Mouse (Mus musculus) liver, embryonic 15.5 days (tissue): ENCODE data around the gene Trmt13. TPM values are rescaled to one million over a fixed set of nuclear protein-coding genes. Genes with fewer than 3 reads are reported as not detected.
"Not testable (repeated sequence)": the region's sequence is repeated elsewhere in the genome, so short reads cannot be mapped to it uniquely, and the experiment has no call there.

ENCODE experiments used
- ATAC-seq: fragments of 200-750 bp; cut with Nextera tagmentation; 2 replicates; pipeline ENCODE4 v1.8.0; 2017; ENCODE audit warnings: moderate number of reproducible peaks, mild to moderate bottlenecking, moderate library complexity; ENCODE audit not compliant: insufficient read depth
- H3K27ac ChIP-seq: fragments of 300-500 bp; sonication (generic); replicated peaks from 2 replicates; pipeline ENCODE4 v1.5.1; 2015; ENCODE audit warnings: mild to moderate bottlenecking, inconsistent platforms
- H3K27me3 ChIP-seq: fragments of 300-500 bp; sonication (generic); 2 replicates; pipeline ENCODE4 v1.6.1; 2015; ENCODE audit warnings: mild to moderate bottlenecking, inconsistent platforms
- H3K36me3 ChIP-seq: fragments of 300-500 bp; sonication (generic); replicated peaks from 2 replicates; pipeline ENCODE4 v1.6.1; 2015; ENCODE audit warnings: moderate library complexity, mild to moderate bottlenecking, inconsistent platforms
- H3K4me1 ChIP-seq: fragments of 300-500 bp; sonication (generic); replicated peaks from 2 replicates; pipeline ENCODE4 v1.6.1; 2015; ENCODE audit warnings: inconsistent platforms
- H3K4me2 ChIP-seq: fragments of 300-500 bp; sonication (generic); 2 replicates; pipeline ENCODE4 v1.6.1; 2015; ENCODE audit warnings: moderate library complexity, mild to moderate bottlenecking, inconsistent platforms
- H3K4me3 ChIP-seq: fragments of 300-500 bp; sonication (generic); replicated peaks from 2 replicates; pipeline ENCODE4 v1.5.1; 2015; ENCODE audit warnings: mild to moderate bottlenecking, inconsistent platforms
- H3K9ac ChIP-seq: fragments of 300-500 bp; sonication (generic); 2 replicates; pipeline ENCODE4 v1.6.1; 2015; ENCODE audit warnings: moderate library complexity, mild to moderate bottlenecking, inconsistent platforms
- H3K9me3 ChIP-seq: fragments of 300-500 bp; sonication (generic); replicated peaks from 2 replicates; pipeline ENCODE4 v1.6.1; 2016; ENCODE audit warnings: inconsistent platforms
- WGBS: fragments of 180-500 bp; shearing (Covaris S2); methylation state at CpG from one replicate; pipeline ENCODE4 v1.1.7; 2015; ENCODE audit warnings: mixed read lengths; ENCODE audit not compliant: insufficient replicate concordance; 5-methylcytosine and 5-hydroxymethylcytosine counted together
- polyA plus RNA-seq: library from polyadenylated mRNA; unstranded; fragments of >200 nt; fragmentation: Nextera tagmentation; extraction: Ambion mirVana; gene quantifications from 2 replicates; pipeline ENCODE4 v1.2.1, GENCODE M21; 2015

Trmt13 gene
- polyA plus RNA-seq, 1 experiment from 2014 or later: 8.2 TPM

DNA sequence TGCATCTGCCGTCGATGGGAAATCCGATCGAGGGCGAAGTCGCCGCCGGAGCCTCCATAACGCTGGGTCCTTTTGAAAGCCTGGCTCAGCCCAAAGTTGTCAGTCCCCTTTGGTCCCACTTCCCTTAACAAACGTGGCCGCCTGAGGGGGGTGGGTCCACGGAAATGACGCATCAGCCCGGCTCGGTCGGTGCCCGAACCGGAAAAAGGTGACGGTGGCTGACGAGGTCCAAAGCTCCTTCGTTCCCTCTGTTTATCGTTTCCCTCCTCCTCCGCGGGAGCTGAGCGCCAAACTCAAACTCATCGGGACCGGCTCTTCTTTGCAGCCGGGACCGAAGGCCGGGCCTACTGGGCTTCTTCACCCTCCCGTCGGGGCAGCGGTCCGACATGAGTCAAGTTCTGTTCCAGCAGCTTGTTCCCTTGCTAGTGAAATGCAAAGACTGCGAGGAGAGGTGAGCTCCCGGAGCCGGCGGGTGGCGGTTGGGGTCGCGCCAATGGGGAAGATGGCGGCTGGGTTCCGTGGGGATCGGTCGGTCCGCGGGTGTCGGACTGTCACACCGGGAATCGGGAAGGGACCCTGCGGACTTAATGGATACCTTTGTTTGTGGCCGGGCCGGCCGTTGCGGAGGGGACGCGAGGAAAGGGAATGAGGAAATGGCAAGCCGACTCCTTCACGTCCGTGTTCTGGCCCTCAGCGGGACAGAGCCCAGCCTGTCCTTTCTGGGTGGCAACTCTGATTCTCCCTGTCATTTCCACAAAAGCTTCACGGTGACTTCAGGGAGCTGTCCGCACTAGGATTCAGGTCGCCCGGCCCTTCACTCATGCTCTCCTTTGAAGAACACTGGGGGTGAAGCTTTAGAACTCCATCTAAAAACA lies 19.4 kb downstream of the Trmt13 start, which contains the start of gene Sass6:
Gene Sass6, plus strand, starts transcription at position 255 of the 875 bp plus-strand sequence.
- peak within 1 kb of the TSS; percentile 78 for H3K4me3 ChIP-seq
- ATAC-seq: peak; percentile 94
- H3K27ac ChIP-seq: peak within 1 kb of the TSS; percentile 84
- H3K36me3 ChIP-seq: peaks cover 26% of the 10 kb centered on the region
- H3K9me3 ChIP-seq: no peaks in the 10 kb centered on the region
- peaks cover 30% of the 10 kb centered on the region for H3K4me1 ChIP-seq
- no peaks in the 10 kb centered on the region for H3K27me3 ChIP-seq
- under 1% methylated on average over 65 of the region's 65 CpGs for WGBS
- H3K4me2 ChIP-seq: peak within 1 kb of the TSS; percentile 80
- H3K9ac ChIP-seq: peak within 1 kb of the TSS; percentile 83

- H3K9me3 ChIP-seq: no peaks in the 10 kb centered on the region
- H3K4me3 ChIP-seq: peak overlapping the region; percentile 78
- WGBS: 2% methylated on average over 22 of the region's 22 CpGs
- H3K27me3 ChIP-seq: no peaks in the 10 kb centered on the region
- peak overlapping the region; percentile 84 for H3K27ac ChIP-seq
- H3K4me1 ChIP-seq: peaks cover 30% of the 10 kb centered on the region
- H3K9ac ChIP-seq: peak overlapping the region; percentile 83
- peaks cover 33% of the 10 kb centered on the region for H3K36me3 ChIP-seq
- H3K4me2 ChIP-seq: peak overlapping the region; percentile 80
- peak; percentile 50 for ATAC-seq
Observed at GRCm38 (mm10) chr3:116594076-116594727, 20.2 kb downstream of the Trmt13 start.

GRCm38 (mm10) chr3:116582201-116582600 lies 32.2 kb downstream of the Trmt13 start:
- Histone ChIP-seq H3K9ac (no peak overlapping the region), H3K27ac (no peak overlapping the region), H3K9me3 (no peaks in the 10 kb centered on the region), H3K36me3 (peaks cover 73% of the 10 kb centered on the region), H3K4me3 (no peak overlapping the region), H3K4me2 (no peak overlapping the region), H3K4me1 (no peaks in the 10 kb centered on the region), H3K27me3 (no peaks in the 10 kb centered on the region)
- no peak for ATAC-seq
- WGBS: 84% methylated on average over 9 of the region's 9 CpGs

DNA sequence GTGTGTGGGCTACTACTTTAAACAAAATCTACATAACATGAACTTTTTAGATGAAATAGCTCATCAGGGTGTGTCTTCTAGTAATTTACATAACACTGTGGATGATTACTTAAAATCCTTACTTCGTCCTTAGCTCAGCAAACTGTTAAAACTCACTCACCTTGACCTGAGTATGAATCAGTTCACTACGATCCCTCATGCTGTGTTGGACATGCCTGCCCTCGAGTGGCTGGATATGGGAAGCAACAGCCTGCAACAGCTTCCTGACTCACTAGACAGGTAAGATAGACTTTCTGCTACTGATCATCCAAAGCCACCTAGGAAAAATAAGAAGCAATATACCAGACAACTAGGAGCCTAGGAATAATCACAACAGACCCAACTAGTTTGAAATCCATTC lies 37.1 kb downstream of the Trmt13 start:
- no peak overlapping the region for H3K4me2 ChIP-seq
- no peaks in the 10 kb centered on the region for H3K9me3 ChIP-seq
- ATAC-seq: no peak
- H3K36me3 ChIP-seq: peaks cover 32% of the 10 kb centered on the region
- 46% methylated on average over 3 of the region's 3 CpGs for WGBS
- no peaks in the 10 kb centered on the region for H3K4me1 ChIP-seq
- H3K27me3 ChIP-seq: no peaks in the 10 kb centered on the region
- no peak overlapping the region for H3K9ac ChIP-seq
- H3K4me3 ChIP-seq: no peak overlapping the region
- no peak overlapping the region for H3K27ac ChIP-seq

DNA sequence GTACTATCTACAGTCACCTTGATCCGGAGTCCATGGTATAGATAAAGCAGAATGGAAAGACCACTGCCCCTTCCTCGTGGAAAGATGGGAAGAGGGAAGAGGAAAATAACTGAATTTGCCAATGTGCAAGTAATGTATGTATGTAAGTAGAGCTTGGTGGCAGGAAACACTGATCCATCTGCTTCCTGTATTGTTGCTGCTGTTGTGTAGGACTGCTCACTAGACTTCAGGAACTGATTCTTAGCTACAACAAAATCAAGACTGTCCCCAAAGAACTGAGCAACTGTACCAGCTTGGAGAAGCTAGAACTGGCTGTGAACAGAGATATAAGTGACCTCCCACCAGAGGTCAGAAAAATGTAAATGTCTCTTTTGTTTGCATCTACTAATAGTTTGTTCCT lies 43.8 kb downstream of the Trmt13 start:
- Histone ChIP-seq H3K4me3 (no peak overlapping the region), H3K9ac (no peak overlapping the region), H3K27ac (no peak overlapping the region), H3K4me1 (no peaks in the 10 kb centered on the region), H3K4me2 (no peak overlapping the region), H3K27me3 (no peaks in the 10 kb centered on the region), H3K36me3 (peaks cover 17% of the 10 kb centered on the region), H3K9me3 (peaks cover 6% of the 10 kb centered on the region)
- 30% methylated on average over 2 of the region's 2 CpGs for WGBS
- no peak for ATAC-seq

DNA sequence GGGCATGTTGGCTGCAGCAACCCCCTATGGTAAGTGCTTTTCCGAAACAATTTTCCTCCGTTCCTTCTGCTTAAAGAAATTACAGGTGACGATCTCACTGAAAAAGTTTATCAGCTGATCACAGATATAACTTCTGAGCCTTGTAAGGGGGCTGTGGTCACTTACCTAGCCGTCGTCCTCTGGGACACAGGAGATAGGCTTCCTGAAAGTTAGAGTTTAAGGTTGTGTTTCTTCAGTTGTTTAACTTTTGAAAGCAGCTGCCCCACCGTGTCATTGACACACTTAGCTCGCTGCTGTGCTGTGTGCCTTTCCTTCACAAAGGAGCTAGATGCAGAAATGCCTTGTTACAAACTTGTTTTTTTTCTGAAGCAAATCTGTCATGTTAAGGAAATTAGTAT lies 51.3 kb downstream of the Trmt13 start:
- peak overlapping the region; percentile 72 for H3K4me2 ChIP-seq
- peak overlapping the region; percentile 62 for H3K9ac ChIP-seq
- H3K27me3 ChIP-seq: no peaks in the 10 kb centered on the region
- H3K9me3 ChIP-seq: peaks cover 6% of the 10 kb centered on the region
- H3K36me3 ChIP-seq: peaks cover 13% of the 10 kb centered on the region
- H3K4me3 ChIP-seq: peak overlapping the region; percentile 64
- peaks cover 33% of the 10 kb centered on the region for H3K4me1 ChIP-seq
- 18% methylated on average over 7 of the region's 7 CpGs for WGBS
- H3K27ac ChIP-seq: peak overlapping the region; percentile 94
- ATAC-seq: peak; percentile 68

DNA sequence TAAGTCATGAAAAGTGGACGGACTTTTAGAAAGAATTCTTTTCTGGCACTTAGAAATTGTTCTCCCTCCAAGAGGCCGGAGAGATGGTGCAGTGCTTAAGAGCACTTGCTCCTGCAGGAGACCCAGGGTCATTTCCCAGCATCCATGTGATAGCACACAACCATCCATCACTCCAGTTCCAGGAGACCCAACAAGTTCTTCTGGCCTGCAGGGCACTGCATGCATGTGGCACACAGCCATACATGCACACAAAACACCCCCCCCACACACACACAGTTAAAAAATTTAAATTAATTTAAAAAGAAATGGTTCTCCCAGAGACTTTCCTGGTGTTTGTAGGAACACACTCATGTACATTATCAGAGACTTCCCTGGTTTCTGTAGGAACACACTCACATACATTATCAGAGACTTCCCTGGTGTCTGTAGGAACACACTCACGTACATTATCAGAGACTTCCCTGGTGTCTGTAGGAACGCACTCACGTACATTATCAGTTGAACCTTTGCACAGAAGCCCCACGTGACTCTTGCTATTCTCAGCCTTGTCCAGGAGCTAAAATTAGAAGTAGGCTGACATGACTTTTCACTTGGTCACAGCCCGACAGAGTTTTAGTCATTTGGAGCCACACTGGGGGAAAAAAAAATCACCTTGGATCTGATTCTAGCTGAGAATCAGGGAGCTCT lies 51.8 kb downstream of the Trmt13 start, which contains the start of gene Lrrc39:
Gene Lrrc39, plus strand, starts transcription at position 566 of the 687 bp plus-strand sequence.
- H3K4me2 ChIP-seq: peak within 1 kb of the TSS; percentile 72
- peak within 1 kb of the TSS; percentile 94 for H3K27ac ChIP-seq
- peak within 1 kb of the TSS; percentile 62 for H3K9ac ChIP-seq
- peaks cover 13% of the 10 kb centered on the region for H3K36me3 ChIP-seq
- H3K4me1 ChIP-seq: peaks cover 33% of the 10 kb centered on the region
- H3K27me3 ChIP-seq: no peaks in the 10 kb centered on the region
- peak within 1 kb of the TSS; percentile 64 for H3K4me3 ChIP-seq
- peak; percentile 99 for ATAC-seq
- WGBS: 24% methylated on average over 7 of the region's 7 CpGs
- H3K9me3 ChIP-seq: peaks cover 6% of the 10 kb centered on the region

DNA sequence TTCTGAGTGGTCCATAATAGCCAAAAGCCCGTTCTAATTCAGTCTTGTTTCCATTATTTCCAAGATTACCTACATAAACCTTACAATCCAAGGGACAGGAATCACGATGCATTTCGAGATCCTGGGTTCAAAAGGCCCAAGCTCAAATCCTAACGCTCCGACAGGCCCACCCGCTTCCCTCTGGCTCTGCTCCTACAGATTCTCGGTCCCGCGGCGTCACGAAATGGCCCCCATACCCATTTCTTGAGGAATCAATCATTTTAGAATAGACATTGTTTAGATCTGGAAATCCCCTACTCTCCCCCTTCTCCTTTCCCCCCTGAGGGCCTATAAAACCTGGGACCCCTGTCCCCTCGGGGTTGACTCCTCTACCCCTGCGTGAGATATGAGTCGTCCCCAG lies 53.1 kb downstream of the Trmt13 start:
- not testable (repeated sequence) for H3K9me3 ChIP-seq, H3K27ac ChIP-seq, H3K27me3 ChIP-seq, H3K4me2 ChIP-seq, ATAC-seq, H3K4me3 ChIP-seq, H3K36me3 ChIP-seq, H3K9ac ChIP-seq
- H3K4me1 ChIP-seq: peaks cover 33% of the 10 kb centered on the region
- 94% methylated on average over 14 of the region's 14 CpGs for WGBS

GRCm38 (mm10) chr3:116551362-116551761 lies 63.0 kb downstream of the Trmt13 start:
- ATAC-seq: no peak
- Histone ChIP-seq H3K4me2 (no peak overlapping the region), H3K9ac (no peak overlapping the region), H3K9me3 (no peaks in the 10 kb centered on the region), H3K4me1 (no peaks in the 10 kb centered on the region), H3K27ac (no peak overlapping the region), H3K36me3 (peaks cover 15% of the 10 kb centered on the region), H3K27me3 (no peaks in the 10 kb centered on the region), H3K4me3 (no peak overlapping the region)
- 81% methylated on average over 5 of the region's 5 CpGs for WGBS

- Histone ChIP-seq H3K27me3 (no peaks in the 10 kb centered on the region), H3K9ac (no peak overlapping the region), H3K36me3 (peaks cover 27% of the 10 kb centered on the region), H3K4me2 (no peak overlapping the region), H3K9me3 (no peaks in the 10 kb centered on the region), H3K4me3 (no peak overlapping the region), H3K27ac (no peak overlapping the region), H3K4me1 (0 out of 2 replicates have a peak, but pooled peaks cover 4% of the 10 kb centered on the region)
- WGBS: 81% methylated on average over 5 of the region's 5 CpGs
- no peak for ATAC-seq
Observed at GRCm38 (mm10) chr3:116547430-116547829, 67.0 kb downstream of the Trmt13 start.

DNA sequence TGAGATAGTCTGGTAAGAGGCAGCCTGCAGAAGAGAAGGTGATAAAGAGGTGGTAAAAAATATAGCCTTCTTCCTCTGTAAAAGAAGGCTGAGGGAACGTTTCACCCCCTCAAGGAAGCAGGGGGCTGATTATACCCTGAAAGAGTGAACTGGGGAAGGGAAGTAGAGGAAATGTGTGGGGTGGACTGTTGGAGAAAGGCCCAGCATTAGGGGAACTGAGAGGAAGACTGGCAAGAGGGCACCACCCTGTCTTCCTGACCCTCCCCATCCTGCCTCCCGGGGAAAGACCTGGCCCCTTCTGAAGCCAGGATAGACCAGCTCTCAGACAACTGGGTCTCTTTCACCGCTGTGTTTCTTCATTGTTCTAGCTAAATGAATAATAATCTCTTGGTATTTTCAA lies 71.9 kb downstream of the Trmt13 start:
- Histone ChIP-seq H3K4me3 (no peak overlapping the region), H3K9me3 (no peaks in the 10 kb centered on the region), H3K36me3 (peaks cover 30% of the 10 kb centered on the region), H3K27me3 (no peaks in the 10 kb centered on the region), H3K4me1 (0 out of 2 replicates have a peak, but pooled peaks cover 7% of the 10 kb centered on the region), H3K9ac (no peak overlapping the region), H3K4me2 (no peak overlapping the region), H3K27ac (0 out of 2 replicates have a peak overlapping the region, but pooled peaks have one; percentile 0)
- ATAC-seq: no peak
- WGBS: 31% methylated on average over 3 of the region's 3 CpGs
